Mouse (Mus musculus) kidney, postnatal 4 days (tissue): Measurements from ENCODE around the gene Trim28.

Experiments used
- DNase-seq, 2 experiments: peaks; one replicate each; pipeline ENCODE4 v3.0.0; 2021; ENCODE audit warnings: mixed read lengths in 2 of 2

Gene Trim28

GRCm38 (mm10) chr7:13001584-13001983 is 2.7 kb downstream of the Trim28 start:
- DNase-seq: no peak

GRCm38 (mm10) chr7:13003380-13003779 is 4.5 kb downstream of the Trim28 start:
- no peak for DNase-seq

GRCm38 (mm10) chr7:13006011-13006410 is 7.1 kb downstream of the Trim28 start:
- DNase-seq: no peak

GRCm38 (mm10) chr7:13006531-13006930 is 7.6 kb downstream of the Trim28 start:
- DNase-seq: peak in 1 of 2 experiments; percentile 40

GRCm38 (mm10) chr7:13007341-13008092 is 8.6 kb downstream of the Trim28 start:
- peak in 1 of 2 experiments; percentile 10 for DNase-seq

GRCm38 (mm10) chr7:13009143-13010004 is 10.5 kb downstream of the Trim28 start:
- peak; percentile 94 to 96 for DNase-seq

- peak in 1 of 2 experiments; percentile 22 for DNase-seq
Measured at GRCm38 (mm10) chr7:13010005-13010908, 11.3 kb downstream of the Trim28 start, which contains the start of gene Zbtb45. TSS of gene Zbtb45 (minus strand) at chr7:13010034.

- no peak for DNase-seq
Measured at GRCm38 (mm10) chr7:13013671-13014070, 14.8 kb downstream of the Trim28 start.

GRCm38 (mm10) chr7:13014275-13014839 is 15.4 kb downstream of the Trim28 start:
- DNase-seq: no peak

GRCm38 (mm10) chr7:13015217-13015616 is 16.3 kb downstream of the Trim28 start:
- no peak for DNase-seq

GRCm38 (mm10) chr7:13022773-13023535 is 24.0 kb downstream of the Trim28 start:
- DNase-seq: peak; percentile 85 to 91

GRCm38 (mm10) chr7:13023928-13024731 is 25.2 kb downstream of the Trim28 start:
- peak; percentile 95 to 97 for DNase-seq

GRCm38 (mm10) chr7:13024805-13025204 is 25.9 kb downstream of the Trim28 start:
- DNase-seq: peak; percentile 87 to 93

GRCm38 (mm10) chr7:13025511-13026112 is 26.7 kb downstream of the Trim28 start:
- DNase-seq: no peak

- DNase-seq: no peak
Measured at GRCm38 (mm10) chr7:13028986-13029385, 30.1 kb downstream of the Trim28 start.

GRCm38 (mm10) chr7:13031069-13031468 is 32.2 kb downstream of the Trim28 start:
- peak; percentile 59 to 65 for DNase-seq

- no peak for DNase-seq
Measured at GRCm38 (mm10) chr7:13031983-13032382, 33.1 kb downstream of the Trim28 start.

- DNase-seq: no peak
Measured at GRCm38 (mm10) chr7:13032541-13032940, 33.6 kb downstream of the Trim28 start.

- DNase-seq: no peak
Measured at GRCm38 (mm10) chr7:13033451-13034147, 34.7 kb downstream of the Trim28 start.
